Mouse (Mus musculus): ENCODE measurements around the gene Haus5.

GRCm38 (mm10) chr7:30664529-30665200, at the start of gene Haus5:
- TF ChIP-seq EP300 (IDR thresholded peaks at IDR 0.05), result no peak
- no peak for TF ChIP-seq CTCF (IDR thresholded peaks at IDR 0.05)

Measured in lung, postnatal 0 days (tissue).